Mouse (Mus musculus): ENCODE data around the gene Zdhhc25.

Gene Zdhhc25

GRCm38 (mm10) chr15:88600002-88600401 is at the start of gene Zdhhc25:
TSS of gene Zdhhc25 (plus strand) at chr15:88600302.
- no peak for DNase-seq (ENCODE audit: low spot score)

DNA sequence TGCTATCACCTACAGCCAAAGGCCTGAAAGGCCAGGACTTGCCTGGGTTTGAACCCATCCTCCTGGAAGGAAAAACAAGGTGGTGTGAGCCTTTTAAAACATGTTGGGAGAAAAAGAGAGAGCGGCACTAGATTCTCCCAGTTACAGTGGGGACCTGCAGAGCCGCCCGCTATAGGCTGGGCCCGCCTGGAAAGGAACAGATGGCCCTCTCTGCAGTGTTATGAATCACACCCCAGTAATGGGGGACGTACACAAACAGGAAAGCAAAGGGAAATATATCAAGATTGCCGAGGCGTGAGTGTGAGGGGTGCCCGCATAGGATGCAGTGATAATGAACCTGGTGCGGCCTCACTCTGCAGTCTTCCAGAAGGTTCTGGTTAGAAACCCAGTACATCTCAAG is 47.2 kb upstream of the Zdhhc25 start:
- no peak for DNase-seq (ENCODE audit: low spot score)

DNA sequence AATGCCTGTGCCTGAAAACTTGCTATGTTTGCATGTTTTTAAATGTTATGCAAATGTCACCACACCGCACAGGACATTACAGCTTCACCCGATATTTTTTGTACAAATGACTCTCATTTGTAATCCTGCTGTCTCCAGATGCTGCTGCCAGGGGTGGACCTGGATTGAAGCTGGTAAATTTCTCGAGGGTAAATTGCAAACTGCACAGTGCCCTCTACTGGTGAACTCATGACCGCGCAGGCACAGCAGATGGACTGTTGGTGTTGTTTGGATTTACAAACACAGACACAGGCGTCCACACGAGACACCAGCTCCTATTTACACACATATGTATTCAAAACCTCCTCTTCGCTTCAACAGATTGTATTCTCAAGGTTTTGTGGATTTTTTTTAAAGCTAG is 44.6 kb upstream of the Zdhhc25 start:
- no peak for DNase-seq (ENCODE audit: low spot score)

DNA sequence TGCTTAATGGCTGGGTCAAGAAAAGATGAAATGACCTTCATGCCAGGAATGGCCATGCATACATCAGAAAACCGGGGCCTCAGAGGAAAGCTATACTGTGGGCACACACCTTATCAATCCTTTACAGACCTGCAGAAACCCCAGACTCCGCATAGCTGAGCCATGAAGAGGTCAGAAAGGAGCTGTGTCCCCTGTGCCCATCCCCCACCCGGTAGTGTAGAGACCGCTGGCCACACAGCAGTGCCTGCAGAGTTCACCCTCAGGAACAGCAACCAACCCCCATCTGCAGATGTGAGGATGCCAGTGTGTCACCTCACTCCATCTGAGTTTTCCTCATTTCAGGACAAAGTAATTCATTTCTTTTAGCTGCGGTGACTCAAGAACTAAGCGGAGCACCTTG is 39.5 kb upstream of the Zdhhc25 start:
- DNase-seq (ENCODE audit: low spot score) = no peak

DNA sequence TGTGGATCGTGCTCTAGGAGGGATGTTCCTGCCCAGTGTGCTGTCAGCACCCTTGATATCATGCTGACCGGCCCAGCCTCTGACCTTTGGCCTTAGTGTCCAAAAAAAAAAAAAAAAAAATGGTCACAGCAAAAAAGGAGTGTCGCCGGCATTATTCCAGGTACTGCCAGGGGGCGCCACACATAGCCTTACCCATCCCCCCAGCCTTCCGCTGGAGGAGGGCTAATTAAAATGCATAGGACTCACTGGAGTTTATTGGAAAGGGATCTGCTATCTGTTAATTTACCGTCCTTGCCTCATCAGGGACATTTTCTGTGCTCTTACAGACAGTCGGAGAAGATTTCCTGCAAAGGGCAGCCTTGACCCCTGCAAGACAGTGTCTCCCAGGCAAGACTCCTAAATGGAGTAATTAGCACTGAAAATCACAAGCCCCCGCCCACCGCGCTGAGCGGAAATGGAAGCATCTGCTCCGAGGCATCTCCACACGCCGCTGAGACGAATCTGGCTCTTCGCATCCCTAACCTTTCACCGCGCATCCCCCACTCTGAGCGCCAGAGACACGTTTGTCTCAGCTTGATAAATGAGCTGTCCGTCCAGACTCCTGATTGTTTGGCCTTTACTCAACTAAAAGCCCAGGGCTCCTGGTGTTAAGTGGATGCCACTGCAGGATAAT is 38.9 kb upstream of the Zdhhc25 start:
- DNase-seq (ENCODE audit: low spot score) = no peak

DNA sequence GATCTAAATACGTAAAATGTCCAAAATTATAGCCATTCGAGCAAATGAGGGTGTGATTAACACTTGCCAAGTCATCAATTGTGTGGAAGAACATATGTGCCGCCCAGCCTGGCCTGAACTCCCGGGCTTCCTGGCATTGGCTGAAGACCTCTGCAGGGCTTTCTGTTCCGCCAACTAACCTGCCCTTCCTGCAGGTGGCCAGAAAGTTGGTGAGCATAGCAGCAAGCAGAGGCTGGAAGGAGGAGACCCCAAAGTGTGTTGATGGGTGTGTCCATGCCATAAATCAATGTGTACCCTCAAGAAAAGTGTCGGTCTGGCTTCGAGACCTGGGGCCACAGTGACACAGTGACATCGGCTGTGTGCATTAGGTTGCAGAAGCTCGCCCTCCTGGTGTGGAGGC is 34.8 kb upstream of the Zdhhc25 start:
- DNase-seq (ENCODE audit: low spot score) = no peak

DNA sequence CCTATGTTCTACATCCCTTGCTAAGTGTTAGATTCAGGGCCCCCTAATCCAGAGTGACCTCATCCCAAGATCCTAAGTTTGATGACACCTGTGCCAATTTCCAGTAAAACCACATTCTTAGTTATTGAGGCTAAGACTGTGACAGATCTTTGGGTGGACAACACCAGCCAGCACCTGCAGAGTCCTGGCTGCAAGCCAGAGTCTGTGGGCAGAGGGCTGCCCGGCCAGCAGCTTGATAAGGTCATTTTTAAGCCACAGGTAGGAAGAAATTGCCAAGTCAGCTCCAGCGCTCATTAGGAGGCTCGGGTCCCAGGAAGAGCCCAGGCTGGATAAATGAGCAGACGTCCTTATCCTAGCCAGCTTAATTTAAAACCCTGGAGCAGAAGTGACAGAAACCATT is 34.3 kb upstream of the Zdhhc25 start:
- DNase-seq (ENCODE audit: low spot score) = no peak

- no peak for DNase-seq (ENCODE audit: low spot score)
Observed at GRCm38 (mm10) chr15:88570697-88571096, 29.4 kb upstream of the Zdhhc25 start.

- no peak for DNase-seq (ENCODE audit: low spot score)
Observed at GRCm38 (mm10) chr15:88579461-88579860, 20.6 kb upstream of the Zdhhc25 start.

DNA sequence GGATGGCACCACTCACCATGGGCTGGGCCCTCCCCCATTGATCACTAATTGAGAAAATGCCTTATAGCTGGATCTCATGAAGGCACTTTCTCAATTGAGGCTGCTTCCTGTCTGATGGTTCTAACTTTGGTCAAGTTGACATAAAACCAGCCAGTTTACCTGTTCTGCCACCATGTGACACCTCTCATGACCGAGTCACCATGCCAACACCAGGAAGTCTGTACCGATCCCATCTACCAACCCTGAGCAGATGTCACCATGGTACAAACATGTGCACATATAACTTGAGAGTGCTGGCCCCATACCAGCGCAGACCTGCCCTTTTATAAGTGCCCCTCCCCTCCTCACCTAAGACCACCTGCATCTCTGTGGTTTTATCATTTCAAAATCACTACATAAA is 2.4 kb downstream of the Zdhhc25 start:
- no peak for DNase-seq (ENCODE audit: low spot score)

DNA sequence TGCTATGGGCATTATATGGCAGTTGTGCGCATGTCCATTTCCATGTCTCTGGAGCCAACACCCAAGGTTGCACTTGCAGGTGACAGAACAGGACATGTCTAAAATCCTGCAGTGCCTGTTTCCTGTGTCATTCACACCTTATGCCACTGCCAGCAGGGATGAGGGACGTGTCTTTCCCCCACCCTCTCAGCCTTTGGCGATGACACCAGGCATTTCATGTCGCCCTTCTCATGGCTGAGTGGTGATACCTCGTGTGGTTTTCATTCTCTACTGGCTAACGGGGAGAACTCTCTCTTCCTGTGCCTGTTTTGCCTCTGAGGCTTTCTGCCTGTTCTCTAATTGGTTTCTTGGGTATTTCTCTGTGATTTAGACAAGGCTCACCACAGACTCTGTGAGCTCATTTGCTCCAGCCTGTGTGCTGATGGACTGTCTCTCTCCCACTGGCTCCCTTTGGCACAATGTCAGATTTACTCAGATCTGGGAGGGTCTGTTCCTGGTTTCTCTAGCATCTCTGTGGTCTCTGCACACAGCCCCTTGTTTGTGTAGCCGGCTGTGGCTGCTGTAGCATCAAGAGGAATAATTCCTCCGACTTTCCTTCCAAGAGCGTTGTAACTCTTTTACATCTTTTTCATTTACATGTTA is 3.1 kb downstream of the Zdhhc25 start:
- no peak for DNase-seq (ENCODE audit: low spot score)

DNA sequence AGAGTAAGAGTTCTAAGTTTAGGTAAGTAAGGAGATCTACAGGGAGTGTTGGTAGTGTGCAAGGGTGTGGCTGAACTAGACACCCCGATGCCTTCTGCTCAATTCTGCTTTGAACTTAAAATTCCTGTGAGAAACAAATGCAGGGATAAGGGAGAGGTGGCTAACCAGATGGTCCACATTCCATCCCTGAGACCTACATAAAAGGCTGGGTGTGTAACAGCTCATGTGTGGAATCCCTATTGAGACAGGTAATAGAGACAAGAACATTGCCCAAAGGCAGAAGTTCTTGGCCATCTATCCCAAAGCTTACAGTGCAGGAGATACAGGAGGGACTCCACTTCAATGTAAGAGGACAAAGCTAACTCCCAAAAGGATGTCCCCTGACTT is 3.6 kb downstream of the Zdhhc25 start:
- DNase-seq (ENCODE audit: low spot score) = no peak

GRCm38 (mm10) chr15:88604669-88605414 is 4.7 kb downstream of the Zdhhc25 start:
- no peak for DNase-seq (ENCODE audit: low spot score)

DNA sequence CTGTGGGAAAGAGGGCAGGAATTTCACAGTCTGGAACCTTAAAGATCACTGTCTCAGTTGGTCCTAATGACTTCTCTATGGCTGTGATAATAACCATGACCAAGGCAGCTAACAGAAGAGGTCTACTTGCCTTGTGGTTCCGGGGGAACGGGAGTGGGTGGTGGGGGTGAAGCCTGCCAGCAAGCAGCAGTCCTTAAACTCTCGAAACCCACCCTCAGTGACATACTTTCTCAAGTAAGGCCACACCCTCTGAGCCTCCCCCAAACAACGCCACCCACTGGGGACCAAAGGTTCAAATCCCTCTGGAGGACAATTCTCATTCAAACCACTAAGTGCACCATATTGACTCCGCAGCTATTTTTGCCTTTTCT is 5.3 kb downstream of the Zdhhc25 start:
- DNase-seq (ENCODE audit: low spot score) = no peak

DNA sequence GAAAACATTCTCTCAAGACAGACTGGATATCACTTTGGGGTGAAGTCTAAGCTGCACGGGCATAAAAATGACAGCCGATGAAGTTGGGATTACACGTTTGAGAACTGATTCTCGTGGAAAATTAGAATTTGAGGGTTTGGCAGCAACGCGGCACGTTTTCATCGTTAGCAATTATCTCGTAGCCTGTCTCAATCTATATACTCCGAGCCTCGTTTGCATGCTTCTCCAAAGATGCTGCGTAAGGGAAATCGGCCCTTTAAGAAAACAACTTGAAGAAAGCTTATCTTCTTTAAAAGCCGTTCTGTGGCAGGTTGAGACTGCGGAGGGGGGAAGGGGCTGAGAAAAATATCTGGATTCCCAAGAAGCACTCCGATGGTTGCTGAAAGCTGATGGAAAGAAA is 17.0 kb downstream of the Zdhhc25 start:
- DNase-seq (ENCODE audit: low spot score) = no peak

DNA sequence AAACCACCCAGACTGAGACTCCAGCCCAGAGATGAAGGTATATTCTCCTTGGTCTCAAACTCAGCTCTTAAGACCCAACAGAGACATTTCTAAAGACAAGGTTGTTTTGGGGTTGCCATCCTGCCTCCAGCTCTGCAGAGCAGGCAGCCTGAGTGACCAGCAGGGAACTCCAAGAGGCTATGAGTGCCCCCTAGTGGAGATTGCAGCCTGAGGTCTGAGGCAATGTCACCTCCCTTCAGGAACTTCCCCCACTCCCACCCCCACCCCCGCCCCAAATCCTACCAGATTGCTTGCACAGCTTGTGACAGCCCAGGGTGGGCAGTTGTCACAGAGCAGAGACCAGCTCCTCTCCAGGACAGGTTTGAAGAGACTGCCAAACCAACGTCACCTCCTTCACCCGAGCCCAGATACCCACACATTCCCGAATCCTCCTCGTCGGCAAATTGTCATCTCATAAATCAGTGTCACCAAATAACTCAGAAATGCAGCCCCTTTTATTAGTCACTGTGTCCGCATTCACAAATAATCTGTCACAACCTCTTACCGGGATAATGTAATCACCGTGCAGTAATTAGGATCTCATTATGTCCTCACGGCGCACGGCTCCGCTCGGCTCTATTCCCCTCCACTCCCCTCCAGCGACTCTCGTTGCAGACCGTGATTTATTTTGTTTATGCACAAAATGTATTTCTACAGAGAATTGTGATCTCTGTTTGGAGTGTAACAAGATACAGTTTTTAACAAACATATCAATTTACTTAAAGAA is 18.1 kb downstream of the Zdhhc25 start:
- DNase-seq (ENCODE audit: low spot score) = no peak

- DNase-seq (ENCODE audit: low spot score) = no peak
Observed at GRCm38 (mm10) chr15:88620017-88620416, 19.9 kb downstream of the Zdhhc25 start.

DNA sequence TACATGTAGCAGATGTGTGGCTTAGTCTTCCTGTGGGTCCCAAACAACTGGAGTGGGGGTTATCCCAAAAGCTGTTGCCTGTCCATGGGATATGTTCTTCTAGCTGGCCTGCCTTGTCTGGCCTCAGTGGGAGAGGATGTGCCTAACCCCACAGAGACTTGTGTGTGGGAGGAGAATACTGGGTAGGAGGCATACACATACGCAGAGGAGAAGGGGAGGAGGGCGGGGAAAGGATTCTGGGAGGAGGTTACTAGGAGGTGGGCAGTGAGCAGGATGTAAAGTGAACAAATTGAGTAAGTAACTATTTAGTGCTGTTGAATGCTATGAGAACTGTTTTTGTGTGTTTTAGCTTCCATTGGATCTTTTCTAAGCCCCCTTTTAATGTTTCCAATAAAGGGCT is 23.8 kb downstream of the Zdhhc25 start:
- no peak for DNase-seq (ENCODE audit: low spot score)

GRCm38 (mm10) chr15:88624874-88625277 is 24.8 kb downstream of the Zdhhc25 start:
- DNase-seq (ENCODE audit: low spot score) = no peak

GRCm38 (mm10) chr15:88625303-88626066 is 25.4 kb downstream of the Zdhhc25 start:
- DNase-seq (ENCODE audit: low spot score) = no peak

GRCm38 (mm10) chr15:88626886-88627488 is 26.9 kb downstream of the Zdhhc25 start:
- no peak for DNase-seq (ENCODE audit: low spot score)

Measured in ovary, postnatal 36 days (tissue).